Mouse (Mus musculus): ENCODE measurements around the gene Unc93b1. TPM values are rescaled to one million over a fixed set of nuclear protein-coding genes. Genes with fewer than 3 reads are reported as not detected.

The Unc93b1 gene
- total RNA-seq, 1 experiment from 2014 or later, result 349 TPM

DNA sequence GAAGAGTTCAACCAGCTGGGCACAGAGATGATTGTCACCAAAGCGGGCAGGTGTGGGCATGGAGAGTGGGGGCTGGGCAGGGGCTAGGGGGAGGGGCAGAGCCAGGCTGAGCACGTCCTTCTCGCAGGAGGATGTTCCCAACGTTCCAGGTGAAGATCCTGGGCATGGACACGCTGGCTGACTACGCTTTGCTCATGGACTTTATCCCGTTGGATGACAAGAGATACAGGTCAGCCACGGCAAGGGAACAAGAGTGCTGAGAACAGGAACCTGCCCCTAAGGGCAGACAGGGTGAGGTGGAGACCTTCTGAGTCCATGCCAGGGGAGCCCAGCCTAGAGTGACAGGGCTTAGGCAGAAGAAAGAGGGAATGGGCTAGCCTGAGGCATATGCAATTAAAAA lies 61.8 kb downstream of the Unc93b1 start:
- no peak for ATAC-seq (replicated peaks; ENCODE audit: insufficient number of reproducible peaks, low FRiP score, low TSS enrichment, poor library complexity, severe bottlenecking)

DNA sequence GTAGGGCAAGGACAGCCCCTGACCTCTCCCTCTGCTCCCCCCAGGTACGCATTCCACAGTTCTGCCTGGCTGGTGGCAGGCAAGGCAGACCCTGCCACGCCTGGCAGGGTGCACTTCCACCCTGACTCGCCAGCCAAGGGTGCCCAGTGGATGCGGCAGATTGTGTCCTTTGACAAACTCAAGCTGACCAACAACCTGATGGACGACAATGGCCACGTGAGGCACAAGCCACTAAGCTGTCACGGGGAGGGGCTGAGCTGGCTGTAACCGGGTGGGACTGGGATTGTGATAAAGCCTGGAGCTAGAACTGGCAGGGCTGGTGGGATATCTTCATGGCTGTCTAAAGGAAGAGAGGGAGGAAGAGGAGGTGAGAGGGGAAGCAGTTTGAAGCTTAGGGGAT lies 62.2 kb downstream of the Unc93b1 start:
- ATAC-seq (replicated peaks; ENCODE audit: insufficient number of reproducible peaks, low FRiP score, low TSS enrichment, poor library complexity, severe bottlenecking), result no peak

DNA sequence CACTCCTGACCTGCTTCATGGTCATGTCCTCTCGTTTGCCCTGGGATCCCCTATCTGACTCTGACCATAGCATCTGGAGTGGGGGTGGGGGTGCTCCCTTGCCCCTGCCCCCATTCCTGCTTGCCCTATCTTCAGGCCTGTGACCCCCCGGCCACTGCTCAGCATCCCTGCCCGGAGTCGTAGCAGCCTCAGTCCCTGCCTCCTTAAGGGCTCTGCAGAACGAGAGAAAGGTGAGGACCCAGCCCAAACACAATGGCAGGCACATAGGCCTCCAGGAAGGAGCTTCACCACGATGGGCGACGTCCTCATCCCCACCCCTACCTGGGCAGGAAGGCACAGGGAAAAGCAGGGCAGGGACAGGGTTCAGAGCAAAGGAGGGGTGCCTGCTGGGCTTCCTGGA lies 63.3 kb downstream of the Unc93b1 start:
- ATAC-seq (replicated peaks; ENCODE audit: insufficient number of reproducible peaks, low FRiP score, low TSS enrichment, poor library complexity, severe bottlenecking), result no peak

Other genes starting within 250 kb of the Unc93b1 start
- 10.1 to 17.6 TPM (median 14.0 TPM) in 3 replicates for gene Lrp5, start 248.6 kb upstream of the Unc93b1 start, total RNA-seq (2017)
- 3.8 to 9.4 TPM (median 9.1 TPM) in 3 replicates for gene 1810055G02Rik, start 226.9 kb upstream of the Unc93b1 start, total RNA-seq (2017)
- 103 to 126 TPM (median 109 TPM) in 3 replicates for gene Kmt5b, start 167.8 kb upstream of the Unc93b1 start, total RNA-seq (2017)
- 34.8 to 59.4 TPM (median 42.0 TPM) in 3 replicates for gene Chka, start 83.4 kb upstream of the Unc93b1 start, total RNA-seq (2017)
- gene Tcirg1, start 28.1 kb upstream of the Unc93b1 start, total RNA-seq (2017), result 181 to 259 TPM (median 252 TPM) in 3 replicates
- 27.2 to 46.8 TPM (median 33.1 TPM) in 3 replicates for gene Ndufs8, start 22.4 kb upstream of the Unc93b1 start, total RNA-seq (2017)
- 54.5 to 74.4 TPM (median 57.2 TPM) in 3 replicates for gene Aldh3b1, start 5.4 kb upstream of the Unc93b1 start, total RNA-seq (2017)
- gene Aldh3b3, start 23.5 kb downstream of the Unc93b1 start, total RNA-seq (2017), result not detected in 3 replicates
- gene Aldh3b2, start 37.1 kb downstream of the Unc93b1 start, total RNA-seq (2017), result not detected in 3 replicates
- gene Acy3, start 51.4 kb downstream of the Unc93b1 start, total RNA-seq (2017), result not detected in 3 replicates
- not detected in 3 replicates for gene Tbx10, start 57.6 kb downstream of the Unc93b1 start, total RNA-seq (2017)
- gene Nudt8, start 65.4 kb downstream of the Unc93b1 start, total RNA-seq (2017), result 2.3 to 11.1 TPM (median 2.3 TPM) in 3 replicates
- 0.57 to 1.7 TPM (median 1.2 TPM) in 3 replicates for gene Gm49405, start 65.4 kb downstream of the Unc93b1 start, total RNA-seq (2017)
- gene Doc2g, start 68.1 kb downstream of the Unc93b1 start, total RNA-seq (2017), result 3.1 TPM in 2 of 3 replicates, not detected in the other
- gene Ndufv1, start 77.6 kb downstream of the Unc93b1 start, total RNA-seq (2017), result 74.5 to 108 TPM (median 103 TPM) in 3 replicates
- 101 to 129 TPM (median 104 TPM) in 3 replicates for gene Gstp1, start 102.8 kb downstream of the Unc93b1 start, total RNA-seq (2017)
- not detected in 3 replicates for gene Gstp2, start 110.8 kb downstream of the Unc93b1 start, total RNA-seq (2017)
- gene Gstp3, start 124.4 kb downstream of the Unc93b1 start, total RNA-seq (2017), result 2.8 to 10.8 TPM (median 5.8 TPM) in 3 replicates
- not detected in 3 replicates for gene Cabp2, start 146.4 kb downstream of the Unc93b1 start, total RNA-seq (2017)
- gene Cdk2ap2, start 162.0 kb downstream of the Unc93b1 start, total RNA-seq (2017), result 77.3 to 120 TPM (median 92.6 TPM) in 3 replicates
- 127 to 142 TPM (median 137 TPM) in 3 replicates for gene Pitpnm1, start 164.8 kb downstream of the Unc93b1 start, total RNA-seq (2017)
- gene Aip, start 190.7 kb downstream of the Unc93b1 start, total RNA-seq (2017), result 94.2 to 132 TPM (median 124 TPM) in 3 replicates
- 0.29 to 0.43 TPM in 2 of 3 replicates, not detected in the other for gene Gpr152, start 204.6 kb downstream of the Unc93b1 start, total RNA-seq (2017)
- not detected in 3 replicates for gene Cabp4, start 208.8 kb downstream of the Unc93b1 start, total RNA-seq (2017)
- 209 to 226 TPM (median 217 TPM) in 3 replicates for gene Coro1b, start 213.4 kb downstream of the Unc93b1 start, total RNA-seq (2017)
- 133 to 326 TPM (median 178 TPM) in 3 replicates for gene Ptprcap, start 218.4 kb downstream of the Unc93b1 start, total RNA-seq (2017)
- 22.8 to 27.8 TPM (median 27.0 TPM) in 3 replicates for gene Rps6kb2, start 228.2 kb downstream of the Unc93b1 start, total RNA-seq (2017)
- 14.1 to 18.7 TPM (median 14.2 TPM) in 3 replicates for gene Carns1, start 240.3 kb downstream of the Unc93b1 start, total RNA-seq (2017)

Measured in monocyte, adult 5-6 weeks (primary cell).